Mouse (Mus musculus): ENCODE data around the gene Casq2. TPM values are rescaled to one million over a fixed set of nuclear protein-coding genes. Genes with fewer than 3 reads are reported as not detected.

The Casq2 gene
- polyA plus RNA-seq, 1 experiment, result not detected

GRCm38 (mm10) chr3:102182601-102183000, 96.4 kb downstream of the Casq2 start:
- H3K27ac ChIP-seq (ENCODE audit: insufficient read depth, low read depth, low read length), result no peak overlapping the region
- no peak overlapping the region for H3K4me3 ChIP-seq (ENCODE audit: insufficient read depth, low read length)
- H3K4me1 ChIP-seq (ENCODE audit: control insufficient read depth, insufficient read depth, low read length), result no peaks in the 10 kb centered on the region
- TF ChIP-seq CTCF (IDR thresholded peaks at IDR 0.05; ENCODE audit: low read depth, low read length) (no peak), POLR2A (IDR thresholded peaks at IDR 0.05; ENCODE audit: borderline replicate concordance, low read depth, low read length) (no peak)

GRCm38 (mm10) chr3:102184721-102185120, 98.5 kb downstream of the Casq2 start:
- TF ChIP-seq CTCF (IDR thresholded peaks at IDR 0.05; ENCODE audit: low read depth, low read length) (no peak), POLR2A (IDR thresholded peaks at IDR 0.05; ENCODE audit: borderline replicate concordance, low read depth, low read length) (no peak)
- Histone ChIP-seq H3K27ac (ENCODE audit: insufficient read depth, low read depth, low read length) (no peak overlapping the region), H3K4me1 (ENCODE audit: control insufficient read depth, insufficient read depth, low read length) (no peaks in the 10 kb centered on the region), H3K4me3 (ENCODE audit: insufficient read depth, low read length) (no peak overlapping the region)

GRCm38 (mm10) chr3:102187401-102187800, 101.2 kb downstream of the Casq2 start:
- Histone ChIP-seq H3K4me1 (ENCODE audit: control insufficient read depth, insufficient read depth, low read length) (no peaks in the 10 kb centered on the region), H3K4me3 (ENCODE audit: insufficient read depth, low read length) (no peak overlapping the region), H3K27ac (ENCODE audit: insufficient read depth, low read depth, low read length) (no peak overlapping the region)
- TF ChIP-seq POLR2A (IDR thresholded peaks at IDR 0.05; ENCODE audit: borderline replicate concordance, low read depth, low read length) (no peak), CTCF (IDR thresholded peaks at IDR 0.05; ENCODE audit: low read depth, low read length) (no peak)

GRCm38 (mm10) chr3:102188972-102189371, 102.8 kb downstream of the Casq2 start:
- TF ChIP-seq CTCF (IDR thresholded peaks at IDR 0.05; ENCODE audit: low read depth, low read length), result no peak
- TF ChIP-seq POLR2A (IDR thresholded peaks at IDR 0.05; ENCODE audit: borderline replicate concordance, low read depth, low read length), result no peak
- Histone ChIP-seq H3K4me1 (ENCODE audit: control insufficient read depth, insufficient read depth, low read length) (no peaks in the 10 kb centered on the region), H3K4me3 (ENCODE audit: insufficient read depth, low read length) (no peak overlapping the region), H3K27ac (ENCODE audit: insufficient read depth, low read depth, low read length) (no peak overlapping the region)

GRCm38 (mm10) chr3:102190015-102190414, 103.8 kb downstream of the Casq2 start:
- no peak for TF ChIP-seq POLR2A (IDR thresholded peaks at IDR 0.05; ENCODE audit: borderline replicate concordance, low read depth, low read length)
- TF ChIP-seq CTCF (IDR thresholded peaks at IDR 0.05; ENCODE audit: low read depth, low read length), result no peak
- Histone ChIP-seq H3K27ac (ENCODE audit: insufficient read depth, low read depth, low read length) (no peak overlapping the region), H3K4me3 (ENCODE audit: insufficient read depth, low read length) (no peak overlapping the region), H3K4me1 (ENCODE audit: control insufficient read depth, insufficient read depth, low read length) (no peaks in the 10 kb centered on the region)

GRCm38 (mm10) chr3:102190642-102191041, 104.4 kb downstream of the Casq2 start:
- no peaks in the 10 kb centered on the region for H3K4me1 ChIP-seq (ENCODE audit: control insufficient read depth, insufficient read depth, low read length)
- no peak overlapping the region for H3K27ac ChIP-seq (ENCODE audit: insufficient read depth, low read depth, low read length)
- H3K4me3 ChIP-seq (ENCODE audit: insufficient read depth, low read length), result no peak overlapping the region
- TF ChIP-seq POLR2A (IDR thresholded peaks at IDR 0.05; ENCODE audit: borderline replicate concordance, low read depth, low read length), result no peak
- no peak for TF ChIP-seq CTCF (IDR thresholded peaks at IDR 0.05; ENCODE audit: low read depth, low read length)

GRCm38 (mm10) chr3:102191575-102191974, 105.4 kb downstream of the Casq2 start:
- TF ChIP-seq CTCF (IDR thresholded peaks at IDR 0.05; ENCODE audit: low read depth, low read length) (no peak), POLR2A (IDR thresholded peaks at IDR 0.05; ENCODE audit: borderline replicate concordance, low read depth, low read length) (no peak)
- Histone ChIP-seq H3K4me1 (ENCODE audit: control insufficient read depth, insufficient read depth, low read length) (no peaks in the 10 kb centered on the region), H3K27ac (ENCODE audit: insufficient read depth, low read depth, low read length) (no peak overlapping the region), H3K4me3 (ENCODE audit: insufficient read depth, low read length) (no peak overlapping the region)

GRCm38 (mm10) chr3:102192621-102193020, 106.4 kb downstream of the Casq2 start:
- H3K27ac ChIP-seq (ENCODE audit: insufficient read depth, low read depth, low read length), result no peak overlapping the region
- TF ChIP-seq CTCF (IDR thresholded peaks at IDR 0.05; ENCODE audit: low read depth, low read length) (no peak), POLR2A (IDR thresholded peaks at IDR 0.05; ENCODE audit: borderline replicate concordance, low read depth, low read length) (no peak)
- no peak overlapping the region for H3K4me3 ChIP-seq (ENCODE audit: insufficient read depth, low read length)
- H3K4me1 ChIP-seq (ENCODE audit: control insufficient read depth, insufficient read depth, low read length), result no peaks in the 10 kb centered on the region

- Histone ChIP-seq H3K27ac (ENCODE audit: insufficient read depth, low read depth, low read length) (no peak overlapping the region), H3K4me1 (ENCODE audit: control insufficient read depth, insufficient read depth, low read length) (no peaks in the 10 kb centered on the region), H3K4me3 (ENCODE audit: insufficient read depth, low read length) (no peak overlapping the region)
- TF ChIP-seq CTCF (IDR thresholded peaks at IDR 0.05; ENCODE audit: low read depth, low read length) (no peak), POLR2A (IDR thresholded peaks at IDR 0.05; ENCODE audit: borderline replicate concordance, low read depth, low read length) (no peak)
These were observed 107.5 kb downstream of the Casq2 start for GRCm38 (mm10) chr3:102193488-102194290.

- Histone ChIP-seq H3K27ac (ENCODE audit: insufficient read depth, low read depth, low read length) (no peak overlapping the region), H3K4me1 (ENCODE audit: control insufficient read depth, insufficient read depth, low read length) (no peaks in the 10 kb centered on the region), H3K4me3 (ENCODE audit: insufficient read depth, low read length) (no peak overlapping the region)
- no peak for TF ChIP-seq CTCF (IDR thresholded peaks at IDR 0.05; ENCODE audit: low read depth, low read length)
- TF ChIP-seq POLR2A (IDR thresholded peaks at IDR 0.05; ENCODE audit: borderline replicate concordance, low read depth, low read length), result no peak
These were observed 108.3 kb downstream of the Casq2 start for GRCm38 (mm10) chr3:102194291-102195051.

Measured in bone marrow macrophage, adult 2 months (primary cell).